Mouse (Mus musculus) heart, postnatal 0 days (tissue): Measurements from ENCODE around the gene Dynll2.

Experiments
- CTCF ChIP-seq: IDR thresholded peaks from 2 replicates; pipeline ENCODE4 v1.5.1; 2016; ENCODE audit warnings: antibody characterized with exemption, control low read depth, low read depth
- EP300 ChIP-seq: IDR thresholded peaks from 2 replicates; pipeline ENCODE4 v1.6.1; 2016; ENCODE audit warnings: antibody characterized with exemption, low read depth

GRCm38 (mm10) chr11:87986141-87986741, 1.1 kb downstream of the Dynll2 start:
- TF ChIP-seq CTCF = no peak
- 0 out of 2 replicates have a peak, but pooled peaks have one; percentile 29 for TF ChIP-seq EP300
